Mouse (Mus musculus): Measurements from ENCODE around the gene Usp8. TPM values are rescaled to one million over a fixed set of nuclear protein-coding genes. Genes with fewer than 3 reads are reported as not detected.

Usp8 gene
- total RNA-seq, 2 experiments from 2014 or later, result 65.6 to 68.0 TPM

DNA sequence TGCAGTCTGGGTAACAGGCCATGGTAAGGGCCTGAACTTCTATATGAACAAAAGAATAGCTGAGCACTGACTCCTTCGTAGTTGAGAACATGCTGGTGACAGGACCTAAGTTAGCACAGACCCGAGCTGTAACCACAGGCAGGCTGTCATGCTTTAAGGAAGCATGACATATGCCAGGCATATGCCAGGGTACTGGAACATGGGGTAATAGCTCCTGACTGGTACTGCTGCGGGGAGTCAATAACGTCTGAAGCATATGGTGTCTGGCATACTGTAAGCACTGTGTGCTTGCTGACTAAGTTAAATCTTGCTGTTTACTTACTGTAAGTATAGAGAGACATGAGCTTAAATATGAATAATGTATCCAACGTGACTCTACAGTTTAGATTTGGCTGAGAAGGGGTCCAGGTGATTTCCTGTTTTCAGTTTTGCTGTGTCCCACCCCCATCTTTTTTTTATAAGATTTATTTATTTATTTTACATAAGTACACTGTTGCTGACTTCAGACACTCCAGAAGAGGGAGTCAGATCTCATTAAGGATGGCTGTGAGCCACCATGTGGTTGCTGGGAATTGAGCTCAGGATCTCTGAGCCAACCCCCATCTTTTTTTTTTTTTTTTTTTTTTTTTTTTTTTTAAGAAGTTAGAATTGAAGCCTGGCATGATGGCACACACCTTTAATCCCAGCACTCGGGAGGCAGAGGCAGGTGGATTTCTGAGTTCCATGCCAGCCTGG is 28.4 kb downstream of the Usp8 start:
- no peak for ATAC-seq (ENCODE audit: poor library complexity, severe bottlenecking)

- ATAC-seq (ENCODE audit: poor library complexity, severe bottlenecking), result no peak
Measured at GRCm38 (mm10) chr2:126740314-126740713, 33.2 kb downstream of the Usp8 start.

GRCm38 (mm10) chr2:126743389-126743788 is 36.3 kb downstream of the Usp8 start:
- ATAC-seq (ENCODE audit: poor library complexity, severe bottlenecking), result no peak

DNA sequence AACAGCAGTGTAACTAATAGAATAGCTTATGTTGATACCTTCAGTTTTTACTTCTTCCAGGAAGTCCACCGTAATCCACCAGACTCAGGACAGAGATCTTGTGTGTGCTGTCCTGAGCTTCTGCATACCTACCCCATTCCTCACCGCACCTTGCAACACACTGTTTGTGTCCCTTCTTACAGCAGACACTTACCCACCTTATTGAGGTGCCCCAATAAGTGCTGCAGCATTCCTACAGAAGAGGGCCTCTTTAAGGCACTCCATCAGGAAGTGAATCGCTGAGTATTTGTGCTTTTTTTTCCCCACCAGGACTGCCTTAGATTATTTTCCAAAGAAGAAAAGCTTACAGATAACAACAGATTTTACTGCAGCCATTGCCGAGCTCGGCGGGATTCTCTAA is 48.5 kb downstream of the Usp8 start:
- ATAC-seq (ENCODE audit: poor library complexity, severe bottlenecking), result no peak

DNA sequence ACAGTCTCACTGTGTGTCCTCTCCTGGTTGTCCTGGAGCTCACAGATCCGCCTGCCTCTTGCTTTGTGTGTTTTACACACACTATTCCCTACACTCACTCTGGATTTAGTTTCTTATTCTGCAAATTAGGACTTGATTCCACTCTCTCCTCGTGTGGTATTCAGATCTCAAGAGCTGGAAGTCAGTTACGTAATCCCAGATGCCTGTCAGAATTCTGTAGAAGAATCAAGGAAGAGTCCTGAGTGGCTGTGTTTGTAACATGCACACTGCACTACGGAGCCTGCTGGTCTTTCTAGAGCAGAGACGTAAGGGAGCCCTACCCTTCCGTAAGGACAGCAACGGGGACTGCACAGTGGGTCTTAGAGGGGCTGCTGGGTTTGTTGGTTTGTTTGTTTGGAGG is 52.2 kb downstream of the Usp8 start:
- ATAC-seq (ENCODE audit: poor library complexity, severe bottlenecking), result no peak

DNA sequence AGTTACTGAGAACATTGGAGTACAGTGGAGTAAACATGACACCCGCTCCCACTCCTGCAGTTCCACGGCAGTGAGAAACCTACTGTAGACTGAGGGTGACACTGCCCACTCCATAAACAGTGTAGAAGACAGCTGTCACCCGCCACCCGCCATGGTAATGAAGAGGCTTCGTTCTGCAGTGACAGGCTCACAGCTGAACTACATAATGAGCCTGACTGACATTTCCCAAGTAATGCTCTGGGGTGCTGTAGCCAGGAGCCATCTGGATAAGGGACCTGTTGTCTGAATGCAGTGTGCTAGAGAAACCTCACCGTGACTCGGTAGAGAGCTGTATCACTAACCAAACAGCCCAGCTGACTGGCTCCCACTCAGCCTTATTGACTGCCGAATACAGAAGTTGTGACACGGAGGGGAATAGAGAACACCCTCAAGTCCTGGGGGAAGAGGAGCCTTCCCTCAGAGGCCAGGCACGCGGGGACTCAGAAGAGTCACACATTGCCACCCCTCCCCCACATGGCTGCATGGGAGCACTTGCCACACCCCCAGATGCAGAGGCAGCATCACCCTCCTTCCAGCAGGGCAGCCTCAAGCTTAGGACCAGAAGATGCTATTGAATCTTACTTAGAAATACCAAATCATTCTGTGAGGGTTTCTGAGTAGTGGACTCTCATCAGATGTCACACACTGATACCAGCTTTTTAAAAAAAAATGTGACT is 58.9 kb downstream of the Usp8 start:
- no peak for ATAC-seq (ENCODE audit: poor library complexity, severe bottlenecking)

DNA sequence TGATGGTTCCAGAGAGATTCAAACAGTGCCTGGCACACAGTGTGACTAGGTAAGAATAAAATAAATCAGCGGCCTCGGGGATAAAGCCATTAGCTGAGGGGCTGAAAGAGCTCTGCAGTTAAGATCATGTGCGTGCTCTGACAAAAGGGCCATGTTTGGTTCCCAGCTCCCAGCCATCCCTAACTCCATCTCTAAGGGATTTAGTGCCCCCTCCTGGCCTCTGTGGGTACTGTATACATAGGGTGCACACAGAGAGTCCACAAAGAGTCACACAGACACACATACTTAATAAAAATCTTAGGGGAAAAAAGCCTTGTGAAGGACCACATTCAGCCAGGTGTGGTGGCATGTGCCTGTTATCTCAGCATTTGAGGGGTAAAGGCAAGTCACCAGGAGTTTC is 60.5 kb downstream of the Usp8 start:
- ATAC-seq (ENCODE audit: poor library complexity, severe bottlenecking), result no peak

GRCm38 (mm10) chr2:126768194-126768593 is 61.1 kb downstream of the Usp8 start:
- ATAC-seq (ENCODE audit: poor library complexity, severe bottlenecking), result no peak

DNA sequence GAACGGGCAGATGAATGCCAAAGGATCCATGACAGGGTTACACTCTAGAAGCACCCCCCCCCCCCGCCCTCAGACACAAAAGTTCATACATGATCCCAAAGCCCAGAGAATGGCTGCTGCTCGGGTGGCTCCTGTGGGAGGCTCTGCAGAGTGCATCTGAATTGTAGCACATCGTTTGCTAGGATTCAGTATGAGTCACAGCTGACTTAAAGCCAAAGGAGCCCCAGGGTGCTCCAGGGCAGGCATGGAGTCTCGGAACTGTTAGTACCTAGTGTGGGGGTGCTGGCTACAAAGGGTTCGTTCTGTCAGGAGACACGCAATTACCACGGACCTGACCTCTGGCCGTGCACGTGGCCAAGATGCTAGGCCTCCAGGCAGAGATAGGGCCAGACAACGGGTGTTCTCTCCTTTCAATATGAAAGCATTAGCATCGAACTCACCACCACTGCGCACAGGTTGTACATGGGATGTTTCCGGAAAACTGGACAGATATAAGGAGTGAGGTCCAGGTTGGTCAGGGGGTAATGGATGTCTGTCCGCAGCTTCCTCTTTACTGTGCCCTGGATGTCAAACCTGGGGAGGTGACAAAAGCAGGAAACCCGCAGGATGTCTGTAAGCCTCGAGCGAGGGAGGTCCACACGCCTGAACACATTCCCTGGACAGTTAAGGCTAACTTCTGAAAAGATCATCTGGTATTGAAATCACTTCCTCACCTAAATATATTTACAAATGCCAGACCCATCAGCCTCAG is 62.5 kb downstream of the Usp8 start:
- no peak for ATAC-seq (ENCODE audit: poor library complexity, severe bottlenecking)

- no peak for ATAC-seq (ENCODE audit: poor library complexity, severe bottlenecking)
Measured at GRCm38 (mm10) chr2:126772217-126772616, 65.1 kb downstream of the Usp8 start.

DNA sequence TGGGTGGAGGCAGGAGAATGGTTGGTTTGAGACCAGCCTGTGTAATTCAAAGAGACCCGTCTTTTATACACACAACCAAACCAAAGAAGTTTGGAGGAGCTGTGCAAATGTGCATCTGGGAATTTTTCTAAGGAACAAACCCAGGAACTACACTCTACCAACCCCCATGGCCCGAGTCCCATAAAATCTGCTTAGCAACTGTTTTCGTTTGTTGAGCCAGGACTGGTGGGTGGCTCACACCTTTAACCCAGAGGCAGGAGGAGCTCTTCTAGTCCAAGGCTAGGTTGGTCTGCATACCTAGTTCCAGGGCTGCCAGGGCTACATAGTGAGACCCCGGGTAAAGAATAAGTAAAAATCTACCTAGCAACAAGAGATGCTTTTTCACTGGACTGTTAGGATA is 68.8 kb downstream of the Usp8 start:
- no peak for ATAC-seq (ENCODE audit: poor library complexity, severe bottlenecking)

GRCm38 (mm10) chr2:126776416-126776815 is 69.3 kb downstream of the Usp8 start:
- no peak for ATAC-seq (ENCODE audit: poor library complexity, severe bottlenecking)

DNA sequence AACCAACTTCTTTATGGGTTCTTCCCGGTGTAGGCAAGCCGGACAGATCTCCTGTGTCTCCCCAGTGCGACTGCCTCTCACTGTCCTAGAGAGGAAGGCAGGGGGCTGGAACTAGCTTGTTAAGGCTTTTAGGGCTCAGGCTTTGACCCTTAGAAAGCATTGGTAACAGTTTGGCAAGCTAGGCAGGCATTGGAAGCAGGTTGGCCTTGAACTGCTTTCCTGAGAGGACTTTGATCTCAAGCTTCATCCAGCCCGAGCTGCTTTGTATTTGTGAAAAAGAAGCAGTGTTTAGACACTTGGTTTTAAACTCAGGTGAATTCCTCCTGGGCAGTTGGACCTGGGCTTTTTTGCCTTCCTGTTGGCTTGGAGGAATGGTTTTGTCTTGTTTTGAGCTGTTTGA is 71.7 kb downstream of the Usp8 start:
- ATAC-seq (ENCODE audit: poor library complexity, severe bottlenecking), result no peak

DNA sequence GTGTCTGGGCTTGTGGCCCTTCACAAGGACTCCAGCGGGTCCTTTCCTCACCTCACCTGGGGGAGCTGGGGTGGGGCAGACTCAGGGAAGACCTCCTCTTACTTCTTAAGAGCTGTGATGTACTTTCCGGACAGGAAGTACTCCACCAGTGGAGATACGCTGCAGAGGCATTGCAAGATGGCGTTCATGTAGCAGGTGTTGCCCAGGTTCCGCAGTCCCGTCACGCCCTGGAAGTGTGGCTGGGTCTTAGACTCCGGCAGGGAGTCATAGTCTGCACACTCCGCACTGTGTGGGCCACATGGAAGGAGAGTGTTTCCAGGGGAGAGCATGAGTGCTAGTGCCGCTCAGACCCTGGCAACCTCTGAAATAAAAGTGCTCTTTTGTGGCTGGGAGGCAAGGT is 73.2 kb downstream of the Usp8 start:
- ATAC-seq (ENCODE audit: poor library complexity, severe bottlenecking), result no peak

DNA sequence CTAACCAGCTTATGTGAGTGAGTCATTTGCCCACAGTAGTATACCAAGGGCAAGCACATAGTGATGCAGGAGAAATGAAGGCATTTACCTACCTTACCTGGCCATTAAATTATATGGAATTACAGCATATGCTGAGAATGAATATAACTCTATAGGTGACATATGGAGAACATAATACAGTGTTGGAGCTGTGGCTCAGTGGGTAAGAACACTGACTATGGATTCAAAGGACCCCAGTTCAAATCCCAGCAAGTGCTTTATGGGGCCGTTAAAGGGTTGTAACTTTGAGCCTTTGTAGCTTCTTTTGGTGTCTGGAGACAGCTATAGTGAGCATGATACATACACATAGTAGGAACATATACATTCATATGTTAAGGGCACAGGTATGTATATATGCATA is 74.3 kb downstream of the Usp8 start:
- no peak for ATAC-seq (ENCODE audit: poor library complexity, severe bottlenecking)

GRCm38 (mm10) chr2:126782433-126782832 is 75.3 kb downstream of the Usp8 start:
- no peak for ATAC-seq (ENCODE audit: poor library complexity, severe bottlenecking)

DNA sequence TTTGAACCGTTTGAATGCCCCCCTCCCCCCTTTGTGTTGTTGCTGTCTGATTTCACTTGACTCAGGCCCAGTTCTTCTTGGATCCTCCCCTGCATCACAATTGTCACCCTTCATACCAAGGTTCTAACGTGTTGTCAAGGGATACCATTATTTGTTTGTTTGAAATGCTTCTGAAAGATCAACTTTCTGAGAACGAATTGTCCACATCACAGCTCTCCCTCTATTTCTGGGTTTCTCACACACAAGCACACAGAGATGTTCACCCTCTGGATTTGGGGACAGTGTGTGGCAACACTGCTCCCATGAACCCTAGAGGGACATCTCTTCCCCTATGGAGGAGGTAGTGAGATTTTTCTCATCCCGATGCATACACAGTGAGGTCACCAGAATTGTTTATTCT is 76.2 kb downstream of the Usp8 start, which contains the start of gene Usp50:
Usp50 (minus strand) TSS at position 101 of the 400 bp plus-strand sequence.
- ATAC-seq (ENCODE audit: poor library complexity, severe bottlenecking), result no peak

GRCm38 (mm10) chr2:126787721-126788342 is 80.7 kb downstream of the Usp8 start:
- ATAC-seq (ENCODE audit: poor library complexity, severe bottlenecking), result peak; percentile 38; the same call in 1 of the 2 replicates

DNA sequence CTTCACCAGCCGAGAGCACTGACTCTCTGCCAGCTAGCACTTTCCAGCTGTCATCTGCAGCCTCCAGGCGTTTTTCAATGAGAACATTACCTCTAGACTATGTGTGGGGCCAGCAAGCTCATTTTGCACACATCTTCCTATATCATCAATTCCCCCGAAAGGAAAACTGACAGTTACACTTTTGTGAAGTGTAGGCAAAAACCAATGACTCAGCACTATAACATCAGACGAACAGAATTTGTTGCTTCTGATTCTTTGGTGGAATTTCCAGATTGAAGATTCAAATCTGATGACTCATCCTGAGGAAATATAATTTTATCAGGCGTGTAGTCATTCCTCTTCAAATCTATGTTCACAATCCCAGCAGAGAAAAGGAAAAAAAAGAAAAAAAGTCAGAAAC is 85.5 kb downstream of the Usp8 start:
- ATAC-seq (ENCODE audit: poor library complexity, severe bottlenecking), result no peak

- no peak for ATAC-seq (ENCODE audit: poor library complexity, severe bottlenecking)
Measured at GRCm38 (mm10) chr2:126795708-126796107, 88.6 kb downstream of the Usp8 start.

DNA sequence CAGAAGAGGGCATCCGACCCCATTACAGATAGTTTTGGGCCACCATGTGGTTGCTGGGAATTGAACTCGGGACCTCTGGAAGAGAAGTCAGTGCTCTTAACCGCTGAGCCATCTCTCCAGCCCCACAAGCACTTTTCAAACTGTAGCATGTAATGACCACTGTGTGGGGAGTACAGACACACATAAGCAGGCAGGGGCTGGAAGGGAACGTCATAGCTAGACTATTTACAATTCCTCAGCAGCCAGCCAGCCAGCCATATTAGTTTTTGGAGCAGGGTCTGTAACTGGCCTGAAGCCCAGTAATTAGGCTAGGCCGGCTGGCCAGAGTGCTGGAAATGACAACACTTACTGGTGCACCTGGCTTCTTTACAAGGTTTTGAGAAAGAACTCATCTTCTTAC is 91.3 kb downstream of the Usp8 start:
- no peak for ATAC-seq (ENCODE audit: poor library complexity, severe bottlenecking)
